Mouse (Mus musculus) liver, embryonic 16.5 days (tissue): ENCODE results near the gene Cpt1c. TPM values are rescaled to one million over a fixed set of nuclear protein-coding genes. Genes with fewer than 3 reads are reported as not detected.

Source experiments
- ATAC-seq: fragments of 200-750 bp; cut with Nextera tagmentation; 2 replicates; pipeline ENCODE4 v1.8.0; 2017; ENCODE audit warnings: low read depth, mild to moderate bottlenecking, moderate number of reproducible peaks, moderate library complexity
- H3K27ac ChIP-seq: fragments of 300-500 bp; sonication (generic); 2 replicates; pipeline ENCODE4 v1.5.1; 2014; ENCODE audit warnings: mild to moderate bottlenecking, low read length
- H3K27me3 ChIP-seq: fragments of 300-500 bp; sonication (generic); 2 replicates; pipeline ENCODE4 v1.6.1; 2014; ENCODE audit warnings: low read depth, low read length, mixed read lengths; ENCODE audit not compliant: control insufficient read depth, insufficient read depth
- H3K36me3 ChIP-seq: fragments of 300-500 bp; sonication (generic); 2 replicates; pipeline ENCODE4 v1.6.1; 2014; ENCODE audit warnings: mild to moderate bottlenecking; ENCODE audit not compliant: control insufficient read depth, insufficient read depth
- H3K4me1 ChIP-seq: fragments of 300-500 bp; sonication (generic); 2 replicates; pipeline ENCODE4 v1.6.1; 2014; ENCODE audit warnings: low read depth, low read length, mixed read lengths; ENCODE audit not compliant: control insufficient read depth
- H3K4me2 ChIP-seq: fragments of 300-500 bp; sonication (generic); 2 replicates; pipeline ENCODE4 v1.6.1; 2014; ENCODE audit warnings: low read depth, low read length, mixed read lengths
- H3K4me3 ChIP-seq: fragments of 300-500 bp; sonication (generic); 2 replicates; pipeline ENCODE4 v1.5.1; 2014; ENCODE audit warnings: low read depth, mild to moderate bottlenecking, low read length
- H3K9ac ChIP-seq: fragments of 300-500 bp; sonication (generic); 2 replicates; pipeline ENCODE4 v1.6.1; 2014; ENCODE audit warnings: low read depth, low read length
- H3K9me3 ChIP-seq: fragments of 300-500 bp; sonication (generic); replicated peaks from 2 replicates; pipeline ENCODE4 v1.6.1; 2016; ENCODE audit warnings: low read length; ENCODE audit not compliant: control insufficient read depth
- WGBS: fragments of 180-500 bp; shearing (Covaris S2); extraction: QIAGEN DNeasy Blood & Tissue Kit; methylation state at CpG from one replicate; pipeline ENCODE4 v1.1.7; 2014; ENCODE audit not compliant: insufficient replicate concordance; 5-methylcytosine and 5-hydroxymethylcytosine counted together
- polyA plus RNA-seq: library from polyadenylated mRNA; unstranded; fragments of >200 nt; fragmentation: Nextera tagmentation; extraction: Ambion mirVana; gene quantifications from 2 replicates; pipeline ENCODE4 v1.2.1, GENCODE M21; 2015

Gene Cpt1c
- polyA plus RNA-seq, 1 experiment from 2014 or later, result 1.8 TPM

DNA sequence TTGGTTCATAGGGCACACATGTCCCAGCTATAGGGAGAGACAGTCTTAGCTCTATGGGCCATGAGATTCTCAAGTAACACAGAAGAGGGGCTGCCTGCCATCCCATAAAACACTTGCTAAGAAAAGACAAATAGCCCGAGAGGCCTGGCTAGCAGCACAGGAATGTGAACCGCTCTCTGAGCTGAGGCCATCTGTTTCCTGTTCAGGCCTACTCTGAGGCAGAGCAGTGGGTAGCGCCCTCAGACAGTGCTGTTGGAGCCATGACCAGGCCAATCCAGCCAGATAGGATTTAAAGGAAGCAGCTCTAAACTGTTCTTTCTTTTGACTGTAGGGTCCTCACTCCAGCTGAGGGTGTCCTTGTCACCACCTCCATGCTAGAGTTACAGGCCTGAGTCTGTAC, 29.9 kb upstream of the Cpt1c start:
- peaks cover 4% of the 10 kb centered on the region for H3K4me1 ChIP-seq
- no peak for ATAC-seq
- peaks cover 84% of the 10 kb centered on the region for H3K36me3 ChIP-seq
- no peaks in the 10 kb centered on the region for H3K27me3 ChIP-seq
- H3K27ac ChIP-seq, result no peak overlapping the region
- no peaks in the 10 kb centered on the region for H3K9me3 ChIP-seq
- H3K4me3 ChIP-seq, result no peak overlapping the region
- no peak overlapping the region for H3K9ac ChIP-seq
- 61% methylated on average over 3 of the region's 3 CpGs for WGBS
- H3K4me2 ChIP-seq, result no peak overlapping the region

GRCm38 (mm10) chr7:45002440-45002839, 27.8 kb upstream of the Cpt1c start:
- H3K4me3 ChIP-seq, result no peak overlapping the region
- peaks cover 65% of the 10 kb centered on the region for H3K36me3 ChIP-seq
- H3K4me2 ChIP-seq, result no peak overlapping the region
- H3K27me3 ChIP-seq, result no peaks in the 10 kb centered on the region
- H3K9me3 ChIP-seq, result no peaks in the 10 kb centered on the region
- 69% methylated on average over 7 of the region's 7 CpGs for WGBS
- no peak for ATAC-seq
- no peak overlapping the region for H3K27ac ChIP-seq
- no peak overlapping the region for H3K9ac ChIP-seq
- H3K4me1 ChIP-seq, result peaks cover 16% of the 10 kb centered on the region

GRCm38 (mm10) chr7:45000539-45001114, 26.0 kb upstream of the Cpt1c start:
- 82% methylated on average over 21 of the region's 21 CpGs for WGBS
- H3K9ac ChIP-seq, result no peak overlapping the region
- H3K4me1 ChIP-seq, result peaks cover 25% of the 10 kb centered on the region
- no peak overlapping the region for H3K4me2 ChIP-seq
- no peaks in the 10 kb centered on the region for H3K9me3 ChIP-seq
- ATAC-seq, result no peak
- no peaks in the 10 kb centered on the region for H3K27me3 ChIP-seq
- H3K36me3 ChIP-seq, result peaks cover 49% of the 10 kb centered on the region
- no peak overlapping the region for H3K4me3 ChIP-seq
- no peak overlapping the region for H3K27ac ChIP-seq

DNA sequence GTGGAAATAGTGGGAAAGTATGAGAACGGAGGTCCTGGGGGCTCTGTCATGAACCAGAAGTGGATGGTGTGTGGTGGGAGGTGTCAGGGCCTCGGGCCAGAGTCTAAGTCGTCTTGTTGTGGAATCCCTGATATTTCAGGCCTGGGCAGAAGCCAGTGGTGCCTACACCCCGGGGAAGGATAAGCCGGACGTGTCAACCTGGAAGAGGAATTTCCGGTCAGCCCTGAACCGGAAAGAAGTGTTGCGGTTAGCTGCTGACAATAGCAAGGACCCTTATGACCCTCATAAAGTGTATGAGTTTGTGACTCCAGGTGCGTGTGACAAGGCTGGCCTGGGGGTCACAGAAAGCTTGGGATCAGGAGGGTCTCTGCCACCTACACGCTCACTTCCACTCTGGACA, 25.1 kb upstream of the Cpt1c start:
- WGBS, result 83% methylated on average over 11 of the region's 11 CpGs
- Histone ChIP-seq H3K9me3 (no peaks in the 10 kb centered on the region), H3K4me1 (peaks cover 25% of the 10 kb centered on the region), H3K4me2 (no peak overlapping the region), H3K9ac (no peak overlapping the region), H3K4me3 (peak overlapping the region; percentile 69; the same call in 1 of the 2 replicates), H3K27ac (no peak overlapping the region), H3K36me3 (peaks cover 44% of the 10 kb centered on the region), H3K27me3 (no peaks in the 10 kb centered on the region)
- no peak for ATAC-seq

DNA sequence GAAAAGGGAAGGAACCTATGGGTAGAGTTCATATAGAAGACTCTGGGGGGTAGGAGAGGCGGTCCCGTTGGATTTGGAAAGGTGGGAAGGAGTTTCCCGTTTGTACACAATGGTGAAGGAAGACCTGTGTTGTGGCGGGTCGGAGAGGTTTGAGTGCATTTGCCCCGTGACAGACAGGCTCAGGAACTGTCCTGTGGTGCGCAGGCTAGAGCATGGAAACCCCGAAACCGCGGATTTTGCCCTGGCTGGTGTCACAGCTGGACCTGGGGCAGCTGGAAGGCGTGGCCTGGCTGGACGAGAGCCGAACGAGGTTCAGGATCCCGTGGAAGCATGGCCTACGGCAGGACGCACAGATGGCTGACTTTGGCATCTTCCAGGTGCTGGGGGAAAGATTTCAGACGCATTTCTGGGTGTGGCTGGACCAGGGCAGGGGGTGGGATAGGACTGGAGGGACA, 23.9 kb upstream of the Cpt1c start, which contains the start of gene Bcl2l12:
TSS of gene Bcl2l12 (minus strand) at position 212 of the 455 bp plus-strand sequence.
- Histone ChIP-seq H3K4me1 (peaks cover 25% of the 10 kb centered on the region), H3K4me3 (peak within 1 kb of the TSS; percentile 69), H3K9ac (peak within 1 kb of the TSS; percentile 88), H3K27ac (peak within 1 kb of the TSS; percentile 96), H3K9me3 (no peaks in the 10 kb centered on the region), H3K36me3 (peaks cover 38% of the 10 kb centered on the region), H3K4me2 (peak within 1 kb of the TSS; percentile 87), H3K27me3 (no peaks in the 10 kb centered on the region)
- whole genome bisulfite sequencing, result under 1% methylated on average over 18 of the region's 18 CpGs
- peak; percentile 19; the same call in 1 of the 2 replicates for ATAC-seq

- no peaks in the 10 kb centered on the region for H3K9me3 ChIP-seq
- H3K27me3 ChIP-seq, result no peaks in the 10 kb centered on the region
- H3K36me3 ChIP-seq, result peaks cover 32% of the 10 kb centered on the region
- peak; percentile 1; the same call in 1 of the 2 replicates for ATAC-seq
- peak overlapping the region; percentile 96 for H3K27ac ChIP-seq
- peak overlapping the region; percentile 88 for H3K9ac ChIP-seq
- peak overlapping the region; percentile 87 for H3K4me2 ChIP-seq
- under 1% methylated on average over 15 of the region's 15 CpGs for WGBS
- H3K4me3 ChIP-seq, result peak overlapping the region; percentile 69
- H3K4me1 ChIP-seq, result peaks cover 25% of the 10 kb centered on the region
These were observed 23.3 kb upstream of the Cpt1c start for GRCm38 (mm10) chr7:44997940-44998428.

- Histone ChIP-seq H3K27me3 (no peaks in the 10 kb centered on the region), H3K9ac (peak within 1 kb of the TSS; percentile 88), H3K9me3 (no peaks in the 10 kb centered on the region), H3K4me3 (peak within 1 kb of the TSS; percentile 69), H3K27ac (peak within 1 kb of the TSS; percentile 96), H3K36me3 (peaks cover 26% of the 10 kb centered on the region), H3K4me1 (peaks cover 25% of the 10 kb centered on the region), H3K4me2 (peak within 1 kb of the TSS; percentile 87)
- peak; percentile 91 for ATAC-seq
- under 1% methylated on average over 43 of the region's 43 CpGs for WGBS
These were observed 22.7 kb upstream of the Cpt1c start, which contains the start of gene Irf3 for GRCm38 (mm10) chr7:44997231-44997939. Irf3 (plus strand) TSS chr7:44997648.

GRCm38 (mm10) chr7:44996672-44997071, 22.0 kb upstream of the Cpt1c start:
- no peaks in the 10 kb centered on the region for H3K9me3 ChIP-seq
- H3K9ac ChIP-seq, result peak overlapping the region; percentile 88
- peak overlapping the region; percentile 87 for H3K4me2 ChIP-seq
- peaks cover 19% of the 10 kb centered on the region for H3K36me3 ChIP-seq
- WGBS, result 12% methylated on average over 10 of the region's 10 CpGs
- H3K4me3 ChIP-seq, result peak overlapping the region; percentile 69
- ATAC-seq, result no peak
- H3K27ac ChIP-seq, result peak overlapping the region; percentile 37
- H3K4me1 ChIP-seq, result peaks cover 25% of the 10 kb centered on the region
- no peaks in the 10 kb centered on the region for H3K27me3 ChIP-seq
